Mouse (Mus musculus) testis, adult 2 months (tissue): ENCODE data around the gene Slbp.

Source experiments
- CTCF ChIP-seq: fragments of 200-500 bp; IDR thresholded peaks from 2 replicates; pipeline ENCODE4 v1.5.1; 2012; ENCODE audit warnings: low read depth, mild to moderate bottlenecking, inconsistent platforms, low read length, moderate library complexity; ENCODE audit not compliant: control insufficient read depth, insufficient read depth, insufficient replicate concordance
- POLR2A ChIP-seq: fragments of 200-500 bp; IDR thresholded peaks from 2 replicates; pipeline ENCODE4 v1.6.1; 2012; ENCODE audit warnings: low read depth, mild to moderate bottlenecking, inconsistent platforms, low read length, moderate library complexity; ENCODE audit not compliant: control insufficient read depth

DNA sequence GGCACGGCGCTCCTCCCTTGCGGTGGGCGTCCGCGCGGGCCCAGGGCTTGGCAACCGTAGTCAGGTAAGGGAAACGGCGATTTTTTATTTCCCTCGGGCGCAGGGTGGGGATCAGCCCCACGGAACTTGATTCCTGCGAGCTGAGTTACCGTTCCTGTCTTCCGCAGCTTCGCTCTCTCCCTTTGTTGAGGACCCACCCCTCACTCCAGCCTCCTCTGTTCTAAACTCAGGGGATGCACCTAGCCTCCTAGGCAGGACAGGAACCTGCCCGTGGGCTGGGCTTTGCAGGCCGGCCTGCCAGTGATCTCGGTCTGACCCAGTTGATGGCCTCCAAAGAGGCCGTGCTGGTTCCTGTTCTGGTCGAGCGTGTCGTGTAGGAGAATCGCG is 6.3 kb upstream of the Slbp start:
- TF ChIP-seq POLR2A (no peak), CTCF (no peak)
